Mouse (Mus musculus) limb, embryonic 10.5 days (tissue): ENCODE measurements at regions not wholly inside any gene's neighbourhood (a gene's known extent, or its start where the extent isn't known, plus 50 kb on each side); places are given as distances from the start of the nearest gene placed in this dataset.
"Not testable (repeated sequence)": the region's sequence is repeated elsewhere in the genome, so short reads cannot be mapped to it uniquely, and the experiment has no call there.

Source experiments
- DNase-seq: peaks from one replicate; pipeline ENCODE4 v3.0.0-alpha.2; 2017; ENCODE audit warnings: low spot score
- H3K27ac ChIP-seq: fragments of 300-500 bp; sonication (generic); 2 replicates; pipeline ENCODE4 v1.5.1; 2016; ENCODE audit warnings: mild to moderate bottlenecking
- H3K27me3 ChIP-seq: fragments of 300-500 bp; sonication (generic); 2 replicates; pipeline ENCODE4 v1.6.1; 2016; ENCODE audit warnings: low read depth, mild to moderate bottlenecking; ENCODE audit not compliant: poor library complexity, severe bottlenecking
- H3K36me3 ChIP-seq: fragments of 300-500 bp; sonication (generic); 2 replicates; pipeline ENCODE4 v1.6.1; 2016; ENCODE audit warnings: mild to moderate bottlenecking, moderate library complexity
- H3K4me1 ChIP-seq: fragments of 300-500 bp; sonication (generic); 2 replicates; pipeline ENCODE4 v1.6.1; 2016
- H3K4me3 ChIP-seq: fragments of 300-500 bp; sonication (generic); 2 replicates; pipeline ENCODE4 v1.5.1; 2016; ENCODE audit warnings: mild to moderate bottlenecking, moderate library complexity
- H3K9me3 ChIP-seq: fragments of 300-500 bp; sonication (generic); replicated peaks from 2 replicates; pipeline ENCODE4 v1.6.1; 2016; ENCODE audit warnings: mild to moderate bottlenecking
- WGBS: fragments of 180-500 bp; shearing (Covaris S2); methylation state at CpG from one replicate; pipeline ENCODE4 v1.1.7; 2016; 5-methylcytosine and 5-hydroxymethylcytosine counted together

- H3K27me3 ChIP-seq, DNase-seq: not testable (repeated sequence)
- WGBS = 84% methylated on average over 2 of the region's 3 CpGs
These were observed 352.3 kb upstream of the Tmco5 start for GRCm38 (mm10) chr2:116526203-116526602.

GRCm38 (mm10) chr2:116536453-116536852 is 342.0 kb upstream of the Tmco5 start:
- no peak overlapping the region for H3K27ac ChIP-seq
- no peaks in the 10 kb centered on the region for H3K4me1 ChIP-seq
- H3K27me3 ChIP-seq = no peaks in the 10 kb centered on the region
- no peaks in the 10 kb centered on the region for H3K36me3 ChIP-seq
- DNase-seq = no peak
- no peak overlapping the region for H3K4me3 ChIP-seq
- 89% methylated on average over 1 of the region's 1 CpGs for WGBS
- H3K9me3 ChIP-seq = peaks cover 17% of the 10 kb centered on the region

More at GRCm38 (mm10) chr2:116526203-116526602, 352.3 kb upstream of the Tmco5 start:
- H3K4me1 ChIP-seq, H3K36me3 ChIP-seq, H3K9me3 ChIP-seq, H3K4me3 ChIP-seq, H3K27ac ChIP-seq: not testable (repeated sequence)

DNA sequence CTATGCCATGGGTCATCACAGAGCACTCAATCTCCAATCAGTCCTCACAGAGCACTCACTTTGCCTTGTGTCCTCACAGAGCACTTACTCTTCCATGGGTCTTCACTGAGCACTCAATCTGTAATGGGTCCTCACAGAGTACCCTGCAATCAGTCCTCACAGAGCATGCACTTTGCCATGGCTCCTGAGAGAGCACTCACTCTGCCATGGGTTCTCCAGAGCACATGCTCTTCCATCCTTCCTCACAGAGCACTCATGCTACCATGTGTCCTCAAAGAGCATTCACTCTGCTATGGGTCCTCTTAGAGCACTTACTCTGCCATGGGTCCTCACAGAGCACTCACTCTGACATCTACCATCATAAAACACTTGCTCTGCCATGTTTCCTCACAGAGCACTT is 319.1 kb upstream of the Tmco5 start:
- no peaks in the 10 kb centered on the region for H3K36me3 ChIP-seq
- H3K27me3 ChIP-seq = no peaks in the 10 kb centered on the region
- no peak overlapping the region for H3K27ac ChIP-seq
- H3K4me1 ChIP-seq = no peaks in the 10 kb centered on the region
- no peaks in the 10 kb centered on the region for H3K9me3 ChIP-seq
- H3K4me3 ChIP-seq = no peak overlapping the region
- peak; percentile 12 for DNase-seq

DNA sequence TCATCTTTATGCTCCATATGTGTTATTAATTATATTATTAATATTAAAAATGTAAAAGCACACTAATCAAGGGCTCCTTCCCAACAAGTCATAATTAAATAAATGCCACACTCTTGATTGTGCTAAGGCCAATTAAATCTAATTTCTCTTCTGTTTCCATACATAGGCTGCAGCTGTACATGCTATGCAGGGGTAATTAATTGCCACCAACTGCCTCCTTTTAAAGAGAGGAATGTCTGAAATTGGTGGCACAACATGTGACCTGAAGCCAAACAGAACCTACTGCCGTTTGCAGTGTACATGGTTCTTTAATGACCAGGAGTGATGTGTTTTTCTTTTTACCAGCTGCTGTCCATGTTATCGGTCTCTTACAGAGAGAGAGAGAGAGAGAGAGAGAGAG is 294.5 kb upstream of the Tmco5 start:
- Histone ChIP-seq H3K4me1 (no peaks in the 10 kb centered on the region; the same call in 1 of the 2 replicates), H3K9me3 (no peaks in the 10 kb centered on the region), H3K36me3 (no peaks in the 10 kb centered on the region), H3K4me3 (no peak overlapping the region), H3K27ac (no peak overlapping the region), H3K27me3 (no peaks in the 10 kb centered on the region)
- no peak for DNase-seq
- WGBS = 57% methylated on average over 2 of the region's 2 CpGs

DNA sequence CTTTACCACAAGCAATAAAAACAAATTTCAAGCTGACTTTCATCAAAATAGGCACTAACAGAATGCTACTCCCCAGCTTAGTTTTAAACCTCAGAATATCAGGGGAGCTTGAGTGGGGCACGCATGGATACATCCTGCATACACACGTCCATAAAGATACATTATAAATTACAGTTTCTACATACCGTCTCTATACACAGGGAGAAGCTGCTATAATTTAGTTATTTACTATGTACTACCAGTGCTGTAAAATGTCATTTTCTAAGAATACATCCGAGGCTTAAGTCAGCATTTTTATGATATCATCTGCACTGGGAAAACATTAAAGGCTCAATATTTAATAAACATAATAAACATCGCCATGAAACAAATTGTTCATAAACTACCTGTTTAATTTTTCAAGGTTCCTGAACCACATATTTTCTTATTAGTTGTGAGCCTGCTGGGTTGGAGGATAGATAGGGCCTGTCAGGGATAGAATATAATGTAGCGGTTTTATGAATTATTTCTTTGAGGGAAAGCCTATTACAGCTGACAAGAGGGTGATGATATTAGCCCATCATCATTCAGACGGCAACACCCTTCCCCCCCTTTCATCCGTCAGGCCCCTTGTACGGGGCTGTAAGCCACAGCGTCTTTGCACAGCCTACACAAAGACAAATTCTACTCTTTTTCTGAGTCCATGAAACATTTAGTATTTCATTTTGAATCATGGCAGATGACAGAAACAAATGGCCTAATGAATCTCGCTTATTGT is 292.1 kb upstream of the Tmco5 start:
- Histone ChIP-seq H3K4me3 (no peak overlapping the region), H3K27me3 (no peaks in the 10 kb centered on the region), H3K36me3 (no peaks in the 10 kb centered on the region), H3K9me3 (no peaks in the 10 kb centered on the region), H3K4me1 (no peaks in the 10 kb centered on the region; the same call in 1 of the 2 replicates), H3K27ac (no peak overlapping the region)
- 93% methylated on average over 11 of the region's 11 CpGs for WGBS
- DNase-seq = no peak

- Histone ChIP-seq H3K4me3 (no peak overlapping the region), H3K9me3 (no peaks in the 10 kb centered on the region), H3K36me3 (no peaks in the 10 kb centered on the region), H3K27ac (no peak overlapping the region), H3K4me1 (no peaks in the 10 kb centered on the region), H3K27me3 (no peaks in the 10 kb centered on the region)
- DNase-seq = no peak
- WGBS = 92% methylated on average over 5 of the region's 5 CpGs
These were observed 272.6 kb upstream of the Tmco5 start for GRCm38 (mm10) chr2:116605869-116606268.

GRCm38 (mm10) chr2:116639935-116640334 is 238.6 kb upstream of the Tmco5 start:
- no peaks in the 10 kb centered on the region for H3K9me3 ChIP-seq
- H3K4me1 ChIP-seq = peaks cover 11% of the 10 kb centered on the region
- DNase-seq = peak; percentile 39
- peaks cover 35% of the 10 kb centered on the region; the same call in 1 of the 2 replicates for H3K27me3 ChIP-seq
- no peaks in the 10 kb centered on the region for H3K36me3 ChIP-seq
- H3K4me3 ChIP-seq = no peak overlapping the region
- WGBS = 42% methylated on average over 5 of the region's 5 CpGs
- no peak overlapping the region for H3K27ac ChIP-seq

- Histone ChIP-seq H3K27me3 (no peaks in the 10 kb centered on the region), H3K4me1 (no peaks in the 10 kb centered on the region), H3K9me3 (no peaks in the 10 kb centered on the region), H3K27ac (no peak overlapping the region), H3K36me3 (no peaks in the 10 kb centered on the region), H3K4me3 (no peak overlapping the region)
- WGBS = 87% methylated on average over 6 of the region's 6 CpGs
- no peak for DNase-seq
These were observed 226.4 kb upstream of the Tmco5 start for GRCm38 (mm10) chr2:116652106-116652505.

- Histone ChIP-seq H3K4me3 (no peak overlapping the region), H3K36me3 (no peaks in the 10 kb centered on the region), H3K27ac (no peak overlapping the region), H3K27me3 (no peaks in the 10 kb centered on the region), H3K4me1 (no peaks in the 10 kb centered on the region), H3K9me3 (no peaks in the 10 kb centered on the region)
- 88% methylated on average over 4 of the region's 4 CpGs for WGBS
- no peak for DNase-seq
These were observed 192.7 kb upstream of the Tmco5 start for GRCm38 (mm10) chr2:116685756-116686155.

GRCm38 (mm10) chr2:116697542-116697941 is 180.9 kb upstream of the Tmco5 start:
- Histone ChIP-seq H3K27me3 (no peaks in the 10 kb centered on the region), H3K27ac (no peak overlapping the region), H3K36me3 (no peaks in the 10 kb centered on the region), H3K4me3 (no peak overlapping the region), H3K9me3 (no peaks in the 10 kb centered on the region), H3K4me1 (no peaks in the 10 kb centered on the region)
- no peak for DNase-seq
- 76% methylated on average over 5 of the region's 5 CpGs for WGBS

- H3K9me3 ChIP-seq = no peaks in the 10 kb centered on the region
- no peak for DNase-seq
- H3K36me3 ChIP-seq = no peaks in the 10 kb centered on the region
- H3K4me1 ChIP-seq = no peaks in the 10 kb centered on the region
- H3K27ac ChIP-seq = no peak overlapping the region
- no peaks in the 10 kb centered on the region for H3K27me3 ChIP-seq
- H3K4me3 ChIP-seq = no peak overlapping the region
These were observed 173.8 kb upstream of the Tmco5 start for GRCm38 (mm10) chr2:116704705-116705104.

- H3K27ac ChIP-seq = no peak overlapping the region
- H3K27me3 ChIP-seq = no peaks in the 10 kb centered on the region
- 79% methylated on average over 4 of the region's 4 CpGs for WGBS
- no peaks in the 10 kb centered on the region for H3K9me3 ChIP-seq
- no peaks in the 10 kb centered on the region for H3K4me1 ChIP-seq
- H3K4me3 ChIP-seq = no peak overlapping the region
- DNase-seq = no peak
- no peaks in the 10 kb centered on the region for H3K36me3 ChIP-seq
These were observed 168.9 kb upstream of the Tmco5 start for GRCm38 (mm10) chr2:116709608-116710007.

DNA sequence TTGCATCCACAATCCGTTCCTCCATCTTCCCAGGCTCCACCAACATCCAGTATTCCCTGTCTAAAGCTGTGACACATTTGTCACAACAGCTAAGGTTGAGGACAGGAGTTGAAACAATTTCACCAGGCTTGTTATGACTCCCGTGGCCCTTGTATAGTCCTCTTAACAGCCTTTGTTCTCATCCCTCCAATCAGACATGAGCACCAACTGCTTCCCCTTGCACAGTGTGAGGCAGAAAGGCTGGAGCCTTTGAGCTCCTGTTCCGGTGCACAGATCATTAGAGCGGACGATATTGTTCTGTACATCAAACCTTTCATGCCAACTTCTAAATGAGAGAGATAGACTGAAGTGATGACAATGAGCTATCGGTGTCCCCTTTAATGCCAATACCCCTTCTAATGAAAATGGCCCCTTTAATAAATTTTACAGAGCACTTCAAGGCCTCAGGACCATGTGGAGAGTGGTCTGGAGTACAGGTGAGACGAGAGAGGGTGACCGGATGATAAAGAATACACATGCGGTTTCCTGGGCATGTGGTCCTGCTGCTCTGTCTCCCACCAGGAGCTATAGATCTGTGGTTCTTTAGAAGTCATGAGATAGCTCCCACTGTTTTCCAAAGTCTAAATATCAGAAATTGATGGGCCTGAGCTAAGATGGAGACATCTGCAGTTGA is 161.8 kb upstream of the Tmco5 start:
- no peaks in the 10 kb centered on the region for H3K36me3 ChIP-seq
- 83% methylated on average over 9 of the region's 9 CpGs for WGBS
- H3K27me3 ChIP-seq = no peaks in the 10 kb centered on the region
- H3K9me3 ChIP-seq = no peaks in the 10 kb centered on the region
- no peak for DNase-seq
- H3K4me3 ChIP-seq = no peak overlapping the region
- no peaks in the 10 kb centered on the region for H3K4me1 ChIP-seq
- no peak overlapping the region for H3K27ac ChIP-seq
